Mouse (Mus musculus): Measurements from ENCODE around the gene Pnpo.

DNA sequence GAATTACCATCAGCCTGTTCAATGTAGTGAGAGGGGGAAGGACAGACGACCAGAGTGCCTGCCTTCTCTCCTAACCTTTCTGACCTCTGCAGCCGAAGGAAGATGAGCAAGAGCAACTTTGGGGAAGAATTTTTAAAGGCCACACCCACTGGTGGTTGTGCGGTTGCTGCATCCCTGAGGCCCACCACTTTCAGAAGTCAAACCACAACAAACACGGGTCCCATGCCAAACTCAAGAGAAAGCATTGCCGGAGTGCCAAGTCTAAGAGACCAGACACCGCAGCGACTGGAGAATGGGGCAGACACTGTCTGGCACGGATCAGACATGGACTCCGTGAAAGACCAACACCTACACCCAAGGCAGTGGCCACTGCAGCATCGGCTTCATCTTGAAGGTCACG, 18.9 kb downstream of the Pnpo start:
- TF ChIP-seq CTCF (conservative IDR thresholded peaks at IDR 0.05; ENCODE audit: low read length) (no peak), NANOG (IDR thresholded peaks at IDR 0.05; ENCODE audit: borderline replicate concordance, low read length) (no peak), POU5F1 (IDR thresholded peaks at IDR 0.05; ENCODE audit: borderline replicate concordance, low read length) (no peak)

All from E14TG2a.4 (cell line).